19 mouse cellular contexts compared by ENCODE assay signal in genomic region chr1:153145791-153146190, GRCm38 (mm10). TPM values are rescaled to one million over a fixed set of nuclear protein-coding genes. Genes with fewer than 3 reads are reported as not detected.
"Had no signal": no experiment of that assay in that cellular context is flagged by ENCODE, and none has a peak within 500 bp of the region (broad histone marks: within the 10 kb centered on the region; RNA-seq: fewer than 3 reads in every experiment).

No protein-coding gene starts in this region.

- H3K9me3 ChIP-seq: liver, embryonic 15.5 days; midbrain, embryonic 13.5 days; midbrain, embryonic 15.5 days; neural tube, embryonic 13.5 days; neural tube, embryonic 15.5 days had no signal

- H3K27ac ChIP-seq: liver, embryonic 15.5 days; macrophage; midbrain, embryonic 13.5 days; midbrain, embryonic 15.5 days; neural tube, embryonic 13.5 days; neural tube, embryonic 15.5 days had no signal

- H3K4me3 ChIP-seq: liver, embryonic 15.5 days; megakaryocyte, embryonic 14.5 days; midbrain, embryonic 13.5 days; midbrain, embryonic 15.5 days; neural tube, embryonic 13.5 days; neural tube, embryonic 15.5 days had no signal

- H3K9ac ChIP-seq: liver, embryonic 15.5 days; liver, postnatal 0 days; lung, embryonic 14.5 days; midbrain, embryonic 13.5 days; midbrain, embryonic 15.5 days; neural tube, embryonic 13.5 days; neural tube, embryonic 15.5 days had no signal

- H3K4me2 ChIP-seq: liver, embryonic 15.5 days; lung, embryonic 14.5 days; midbrain, embryonic 11.5 days; midbrain, embryonic 13.5 days; midbrain, embryonic 15.5 days; neural tube, embryonic 13.5 days; neural tube, embryonic 15.5 days had no signal

- H3K4me1 ChIP-seq: liver, embryonic 15.5 days; midbrain, embryonic 13.5 days; midbrain, embryonic 15.5 days had no signal

- DNase-seq: liver, postnatal 0 days; lung, embryonic 14.5 days; lung, postnatal 14 days; right cerebral cortex, adult 18-20 months; right cerebral cortex, postnatal 25 days; right cerebral cortex, postnatal 4 days; spleen, adult 18-20 months; thymus, adult 18-20 months; thymus, postnatal 14 days; thymus, postnatal 36 days had no signal

- ATAC-seq: liver, postnatal 0 days; midbrain, embryonic 13.5 days; midbrain, embryonic 15.5 days had no signal

- H3K27me3 ChIP-seq: liver, embryonic 15.5 days; midbrain, embryonic 13.5 days; midbrain, embryonic 15.5 days; neural tube, embryonic 13.5 days; neural tube, embryonic 15.5 days had no signal

- H3K36me3 ChIP-seq: liver, embryonic 15.5 days; midbrain, embryonic 13.5 days; midbrain, embryonic 15.5 days; neural tube, embryonic 13.5 days; neural tube, embryonic 15.5 days had no signal

RNA-seq across cellular contexts. Expression of gene Lamc2, which starts 40.5 kb away (rescaled TPM):
- total RNA-seq: monocyte, adult 5-6 weeks had no signal
- polyA plus RNA-seq: macrophage had no signal
